Mouse (Mus musculus) stomach, embryonic 16.5 days (tissue): Measurements from ENCODE around the gene Snx30. TPM values are rescaled to one million over a fixed set of nuclear protein-coding genes. Genes with fewer than 3 reads are reported as not detected.
A peak's percentile ranks its signal among the peaks of the same experiment; 100 is the strongest.

ENCODE experiments used
- ATAC-seq: fragments of 200-750 bp; cut with Nextera tagmentation; 2 replicates; pipeline ENCODE4 v1.8.0; 2017; ENCODE audit warnings: moderate number of reproducible peaks, moderate TSS enrichment; ENCODE audit not compliant: insufficient read depth, low FRiP score
- H3K27ac ChIP-seq: fragments of 300-500 bp; sonication (generic); 2 replicates; pipeline ENCODE4 v1.5.1; 2014; ENCODE audit warnings: low read length
- H3K27me3 ChIP-seq: fragments of 300-500 bp; sonication (generic); 2 replicates; pipeline ENCODE4 v1.6.1; 2014; ENCODE audit warnings: low read length, control low read depth, mixed read lengths; ENCODE audit not compliant: control insufficient read depth, insufficient read depth
- H3K36me3 ChIP-seq: fragments of 300-500 bp; sonication (generic); 2 replicates; pipeline ENCODE4 v1.6.1; 2014; ENCODE audit warnings: low read length; ENCODE audit not compliant: control insufficient read depth, insufficient read depth
- H3K4me1 ChIP-seq: fragments of 300-500 bp; sonication (generic); 2 replicates; pipeline ENCODE4 v1.6.1; 2014; ENCODE audit warnings: low read length, control low read depth, mixed read lengths; ENCODE audit not compliant: control insufficient read depth, insufficient read depth
- H3K4me2 ChIP-seq: fragments of 300-500 bp; sonication (generic); 2 replicates; pipeline ENCODE4 v1.6.1; 2014; ENCODE audit warnings: low read depth, low read length, mixed read lengths
- H3K4me3 ChIP-seq: fragments of 300-500 bp; sonication (generic); replicated peaks from 2 replicates; pipeline ENCODE4 v1.5.1; 2014; ENCODE audit warnings: mild to moderate bottlenecking, low read length
- H3K9ac ChIP-seq: fragments of 300-500 bp; sonication (generic); 2 replicates; pipeline ENCODE4 v1.6.1; 2014; ENCODE audit warnings: low read length
- H3K9me3 ChIP-seq: fragments of 300-500 bp; sonication (generic); replicated peaks from 2 replicates; pipeline ENCODE4 v1.6.1; 2016; ENCODE audit warnings: low read length, control low read depth; ENCODE audit not compliant: control insufficient read depth
- WGBS: fragments of 180-500 bp; shearing (Covaris S2); extraction: QIAGEN DNeasy Blood & Tissue Kit; methylation state at CpG from one replicate; pipeline ENCODE4 v1.1.7; 2014; 5-methylcytosine and 5-hydroxymethylcytosine counted together
- polyA plus RNA-seq: library from polyadenylated mRNA; unstranded; fragments of >200 nt; fragmentation: Nextera tagmentation; extraction: Ambion mirVana; gene quantifications from 2 replicates; pipeline ENCODE4 v1.2.1, GENCODE M21; 2015

The Snx30 gene
- polyA plus RNA-seq, 1 experiment from 2014 or later = 4.9 TPM

GRCm38 (mm10) chr4:59804754-59805153 is 886 bp upstream of the Snx30 start:
- ATAC-seq = no peak
- Histone ChIP-seq H3K4me3 (peak overlapping the region; percentile 75), H3K36me3 (no peaks in the 10 kb centered on the region), H3K27ac (no peak overlapping the region), H3K9me3 (no peaks in the 10 kb centered on the region), H3K9ac (peak overlapping the region; percentile 68), H3K27me3 (no peaks in the 10 kb centered on the region), H3K4me1 (0 out of 2 replicates have a peak, but pooled peaks cover 4% of the 10 kb centered on the region), H3K4me2 (peak overlapping the region; percentile 98)
- WGBS = 75% methylated on average over 1 of the region's 1 CpGs

- ATAC-seq = peak; percentile 64; the same call in 1 of the 2 replicates
- Histone ChIP-seq H3K27me3 (no peaks in the 10 kb centered on the region), H3K27ac (peak overlapping the region; percentile 57), H3K9ac (peak overlapping the region; percentile 84), H3K9me3 (no peaks in the 10 kb centered on the region), H3K36me3 (no peaks in the 10 kb centered on the region), H3K4me3 (peak overlapping the region; percentile 75), H3K4me2 (peak overlapping the region; percentile 98), H3K4me1 (0 out of 2 replicates have a peak, but pooled peaks cover 4% of the 10 kb centered on the region)
- WGBS = under 1% methylated on average over 58 of the region's 58 CpGs
Observed at GRCm38 (mm10) chr4:59805968-59806878, 583 bp downstream of the Snx30 start.

GRCm38 (mm10) chr4:59806879-59807195 is 1.2 kb downstream of the Snx30 start:
- ATAC-seq = no peak
- no peak overlapping the region for H3K27ac ChIP-seq
- WGBS = 4% methylated on average over 9 of the region's 9 CpGs

GRCm38 (mm10) chr4:59807521-59807920 is 1.9 kb downstream of the Snx30 start:
- H3K4me1 ChIP-seq = 0 out of 2 replicates have a peak, but pooled peaks cover 4% of the 10 kb centered on the region
- ATAC-seq = no peak
- 68% methylated on average over 2 of the region's 2 CpGs for WGBS
- H3K27me3 ChIP-seq = no peaks in the 10 kb centered on the region
- no peak overlapping the region for H3K27ac ChIP-seq
- H3K9ac ChIP-seq = no peak overlapping the region
- H3K36me3 ChIP-seq = no peaks in the 10 kb centered on the region
- no peaks in the 10 kb centered on the region for H3K9me3 ChIP-seq
- peak overlapping the region; percentile 98; the same call in 1 of the 2 replicates for H3K4me2 ChIP-seq
- no peak overlapping the region for H3K4me3 ChIP-seq

More at GRCm38 (mm10) chr4:59806879-59807195, 1.2 kb downstream of the Snx30 start:
- Histone ChIP-seq H3K27me3 (no peaks in the 10 kb centered on the region), H3K4me1 (0 out of 2 replicates have a peak, but pooled peaks cover 4% of the 10 kb centered on the region), H3K9me3 (no peaks in the 10 kb centered on the region), H3K9ac (peak overlapping the region; percentile 84), H3K4me2 (peak overlapping the region; percentile 98), H3K36me3 (no peaks in the 10 kb centered on the region), H3K4me3 (peak overlapping the region; percentile 75)

GRCm38 (mm10) chr4:59808396-59808795 is 2.8 kb downstream of the Snx30 start:
- Histone ChIP-seq H3K27ac (no peak overlapping the region), H3K4me3 (no peak overlapping the region), H3K36me3 (no peaks in the 10 kb centered on the region), H3K27me3 (no peaks in the 10 kb centered on the region), H3K4me1 (0 out of 2 replicates have a peak, but pooled peaks cover 4% of the 10 kb centered on the region), H3K9ac (no peak overlapping the region), H3K4me2 (no peak overlapping the region), H3K9me3 (no peaks in the 10 kb centered on the region)
- no peak for ATAC-seq
- 80% methylated on average over 5 of the region's 5 CpGs for WGBS

- no peak overlapping the region for H3K4me2 ChIP-seq
- H3K27ac ChIP-seq = no peak overlapping the region
- WGBS = 59% methylated on average over 7 of the region's 7 CpGs
- 0 out of 2 replicates have a peak, but pooled peaks have one; percentile 31 for ATAC-seq
- no peak overlapping the region for H3K4me3 ChIP-seq
- peaks cover 8% of the 10 kb centered on the region; the same call in 1 of the 2 replicates for H3K4me1 ChIP-seq
- no peak overlapping the region for H3K9ac ChIP-seq
- H3K9me3 ChIP-seq = no peaks in the 10 kb centered on the region
- no peaks in the 10 kb centered on the region for H3K27me3 ChIP-seq
- H3K36me3 ChIP-seq = no peaks in the 10 kb centered on the region
Observed at GRCm38 (mm10) chr4:59814094-59814493, 8.5 kb downstream of the Snx30 start.

- no peaks in the 10 kb centered on the region for H3K9me3 ChIP-seq
- 70% methylated on average over 4 of the region's 4 CpGs for WGBS
- H3K36me3 ChIP-seq = no peaks in the 10 kb centered on the region
- peaks cover 8% of the 10 kb centered on the region; the same call in 1 of the 2 replicates for H3K4me1 ChIP-seq
- H3K4me2 ChIP-seq = no peak overlapping the region
- H3K4me3 ChIP-seq = no peak overlapping the region
- H3K27me3 ChIP-seq = no peaks in the 10 kb centered on the region
- ATAC-seq = no peak
- no peak overlapping the region for H3K27ac ChIP-seq
- no peak overlapping the region for H3K9ac ChIP-seq
Observed at GRCm38 (mm10) chr4:59815121-59815810, 9.6 kb downstream of the Snx30 start.

GRCm38 (mm10) chr4:59816016-59816415 is 10.4 kb downstream of the Snx30 start:
- no peak overlapping the region for H3K27ac ChIP-seq
- H3K4me2 ChIP-seq = no peak overlapping the region
- no peaks in the 10 kb centered on the region for H3K9me3 ChIP-seq
- H3K36me3 ChIP-seq = no peaks in the 10 kb centered on the region
- no peak for ATAC-seq
- H3K4me3 ChIP-seq = no peak overlapping the region
- peaks cover 8% of the 10 kb centered on the region; the same call in 1 of the 2 replicates for H3K4me1 ChIP-seq
- WGBS = 48% methylated on average over 5 of the region's 5 CpGs
- no peak overlapping the region for H3K9ac ChIP-seq
- no peaks in the 10 kb centered on the region for H3K27me3 ChIP-seq

GRCm38 (mm10) chr4:59816477-59816876 is 10.8 kb downstream of the Snx30 start:
- Histone ChIP-seq H3K36me3 (no peaks in the 10 kb centered on the region), H3K4me1 (peaks cover 8% of the 10 kb centered on the region; the same call in 1 of the 2 replicates), H3K4me2 (no peak overlapping the region), H3K4me3 (no peak overlapping the region), H3K9me3 (no peaks in the 10 kb centered on the region), H3K27me3 (no peaks in the 10 kb centered on the region), H3K27ac (no peak overlapping the region), H3K9ac (no peak overlapping the region)
- no peak for ATAC-seq
- WGBS = 61% methylated on average over 9 of the region's 9 CpGs
